Mouse (Mus musculus) liver, postnatal 0 days (tissue): ENCODE measurements around the gene 1700016H13Rik.

ENCODE experiments used
- CTCF ChIP-seq: sonication (generic); IDR thresholded peaks from 2 replicates; pipeline ENCODE4 v1.5.1; 2016; ENCODE audit warnings: antibody characterized with exemption, low read depth
- EP300 ChIP-seq: IDR thresholded peaks from 2 replicates; pipeline ENCODE4 v1.6.1; 2016; ENCODE audit warnings: antibody characterized with exemption, low read depth, mild to moderate bottlenecking

GRCm38 (mm10) chr5:103620301-103620973, 35.4 kb downstream of the 1700016H13Rik start:
- TF ChIP-seq CTCF (no peak), EP300 (no peak)
